Mouse (Mus musculus) cerebellum, adult 18-20 months (tissue): Measurements from ENCODE around the gene Pold3.
"Not testable (repeated sequence)": the region's sequence is repeated elsewhere in the genome, so short reads cannot be mapped to it uniquely, and the experiment has no call there.

Source experiments
- DNase-seq, 2 experiments: peaks; one replicate each; pipeline ENCODE4 v3.0.0; 2021

Gene Pold3

DNA sequence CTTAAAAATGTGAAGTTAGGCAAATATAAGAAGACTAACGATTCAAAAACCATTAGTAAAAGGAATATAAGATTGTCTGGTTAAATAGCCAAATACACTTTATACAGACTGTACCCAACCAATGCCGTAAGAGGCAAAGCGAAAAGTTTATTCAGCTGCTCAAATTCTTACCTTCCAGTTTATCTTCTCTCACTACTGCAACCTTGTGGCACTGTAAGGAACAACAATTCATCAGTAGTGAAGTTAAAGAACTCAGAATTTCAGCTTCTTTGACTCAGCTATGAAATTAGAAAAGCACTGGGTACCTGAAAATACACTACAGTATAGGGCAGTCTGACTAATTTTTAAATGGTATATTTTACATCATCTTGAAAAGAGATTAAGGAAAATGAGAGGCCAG, 13.0 kb downstream of the Pold3 start:
- peak; percentile 20 to 26 for DNase-seq

DNA sequence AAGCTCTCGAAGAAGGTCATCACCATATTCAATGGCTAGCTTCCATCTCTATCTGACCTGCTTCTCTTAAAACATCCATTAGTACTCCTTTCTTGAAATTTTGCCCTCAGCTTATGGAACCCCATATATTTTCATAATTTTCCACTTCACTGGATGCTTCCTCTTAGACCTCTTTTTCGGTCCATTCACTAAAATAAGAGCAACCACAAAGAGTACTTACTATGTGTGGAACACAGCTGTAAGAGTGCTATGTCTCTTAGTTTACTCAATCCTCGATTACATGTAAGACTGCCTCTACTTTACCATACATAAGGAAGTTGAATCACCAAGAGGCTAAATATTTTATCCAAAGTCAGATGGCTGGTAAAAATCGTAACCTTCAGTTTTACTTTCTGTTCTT, 16.7 kb downstream of the Pold3 start:
- DNase-seq: no peak

DNA sequence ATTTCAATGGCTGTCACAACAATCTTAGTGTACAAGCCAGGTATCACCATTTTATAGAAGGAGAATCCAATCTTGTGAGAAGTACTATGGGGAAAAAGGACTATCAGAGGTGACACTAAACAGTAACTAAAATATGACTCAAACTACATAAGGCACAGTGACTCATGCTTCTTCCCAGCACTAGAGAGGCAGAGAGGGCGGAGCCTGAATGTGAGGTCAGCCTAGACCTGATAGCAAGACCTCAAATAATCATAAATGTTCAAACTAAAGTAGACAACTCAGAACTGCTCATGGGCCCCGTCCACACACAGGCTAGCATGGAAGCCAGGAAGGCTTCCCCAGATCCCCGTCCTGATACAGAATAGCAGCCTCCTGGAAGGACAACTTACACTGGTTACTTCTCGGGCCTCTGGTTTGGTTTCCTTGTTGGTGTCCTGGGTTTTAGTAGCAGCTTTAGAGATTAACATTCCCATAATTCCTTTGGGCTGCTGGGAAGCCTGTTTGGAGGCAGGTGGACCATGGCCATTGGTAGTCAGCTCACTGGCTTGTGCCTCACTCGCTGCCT, 21.3 kb downstream of the Pold3 start:
- no peak for DNase-seq

DNA sequence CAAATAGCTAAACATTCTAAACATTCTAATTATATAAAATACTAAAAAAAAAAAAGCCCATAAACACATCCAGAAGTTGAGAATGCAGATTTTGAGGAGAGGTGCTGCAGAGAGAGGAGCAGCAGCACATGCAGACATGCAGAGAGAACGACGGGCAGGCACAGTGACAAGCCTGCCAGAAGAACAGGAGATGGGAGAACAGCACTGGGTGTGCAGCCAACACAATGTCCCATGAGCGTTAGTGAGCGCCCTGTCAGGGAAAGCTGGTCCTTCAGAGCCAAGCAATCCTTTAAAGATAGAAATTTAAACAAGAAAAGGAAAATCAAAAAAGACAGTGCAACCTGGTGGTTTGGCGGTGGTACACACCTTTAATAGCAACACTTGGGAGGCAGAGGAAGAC, 34.5 kb downstream of the Pold3 start:
- DNase-seq: peak in 1 of 2 experiments; percentile 8

DNA sequence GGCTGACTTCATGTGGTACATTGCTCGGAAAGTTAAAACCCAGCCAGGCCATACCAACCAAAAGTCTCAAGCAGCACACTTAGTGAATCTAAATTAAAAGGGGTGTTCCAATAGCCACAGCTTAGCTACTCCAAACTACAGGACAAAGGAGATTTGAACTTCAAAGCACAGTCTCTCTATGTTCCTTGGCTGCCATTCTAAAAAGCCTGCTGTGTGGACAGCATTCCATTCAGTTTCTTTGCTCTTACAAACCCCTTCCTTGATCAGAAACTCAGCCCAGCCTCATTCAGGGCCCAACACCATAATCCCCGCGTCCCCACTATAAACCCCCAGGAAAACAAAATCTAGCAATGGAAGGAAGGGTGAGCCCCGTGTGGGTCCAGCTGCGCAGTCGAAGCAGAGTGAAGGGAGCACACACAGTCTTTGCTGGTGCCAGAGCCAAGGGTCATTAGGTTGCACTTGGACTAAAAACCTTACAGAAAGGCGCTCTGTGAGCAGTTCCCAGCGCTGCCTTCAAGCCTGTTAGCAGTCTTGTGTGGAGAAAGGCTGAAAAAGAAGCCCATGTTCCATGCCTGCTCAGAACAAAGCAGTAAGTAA, 35.1 kb downstream of the Pold3 start:
- no peak for DNase-seq

DNA sequence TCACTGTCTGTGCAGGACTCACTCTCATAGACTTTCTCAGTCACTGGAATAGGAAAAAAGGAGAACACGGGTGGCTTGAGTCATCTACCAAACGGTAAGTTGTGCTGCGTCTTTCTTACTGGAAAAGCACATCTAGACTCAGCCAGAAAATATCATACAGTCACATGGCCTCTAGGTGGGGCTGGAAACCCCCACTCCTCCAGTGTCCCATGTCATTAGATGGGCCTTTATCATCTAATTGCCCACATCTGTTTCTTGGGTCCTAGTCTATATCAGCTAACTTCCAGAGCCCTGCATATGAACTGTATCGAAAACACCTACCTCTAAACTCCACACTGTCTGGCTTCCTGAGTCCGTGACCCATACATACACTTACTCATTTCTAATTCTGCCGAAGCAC, 37.6 kb downstream of the Pold3 start:
- DNase-seq: no peak

DNA sequence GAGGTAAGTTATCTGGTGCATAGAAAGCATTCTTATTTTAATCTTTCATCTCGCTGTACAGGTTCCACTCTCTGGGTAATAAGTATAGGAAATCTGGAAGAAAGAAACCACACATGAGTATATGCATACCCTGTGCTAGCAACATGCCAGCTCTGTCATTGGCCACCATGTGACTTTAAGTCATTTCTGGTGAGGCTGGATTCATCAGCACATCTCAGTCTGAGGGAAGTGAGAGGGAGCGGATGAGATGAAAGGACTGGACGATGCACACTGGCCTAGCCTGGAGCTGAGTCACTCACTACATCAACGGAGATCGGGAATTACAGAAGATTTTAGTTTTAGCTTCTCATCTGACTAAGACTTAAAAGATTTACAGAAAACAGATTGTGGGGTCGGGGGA, 38.5 kb downstream of the Pold3 start:
- no peak for DNase-seq

DNA sequence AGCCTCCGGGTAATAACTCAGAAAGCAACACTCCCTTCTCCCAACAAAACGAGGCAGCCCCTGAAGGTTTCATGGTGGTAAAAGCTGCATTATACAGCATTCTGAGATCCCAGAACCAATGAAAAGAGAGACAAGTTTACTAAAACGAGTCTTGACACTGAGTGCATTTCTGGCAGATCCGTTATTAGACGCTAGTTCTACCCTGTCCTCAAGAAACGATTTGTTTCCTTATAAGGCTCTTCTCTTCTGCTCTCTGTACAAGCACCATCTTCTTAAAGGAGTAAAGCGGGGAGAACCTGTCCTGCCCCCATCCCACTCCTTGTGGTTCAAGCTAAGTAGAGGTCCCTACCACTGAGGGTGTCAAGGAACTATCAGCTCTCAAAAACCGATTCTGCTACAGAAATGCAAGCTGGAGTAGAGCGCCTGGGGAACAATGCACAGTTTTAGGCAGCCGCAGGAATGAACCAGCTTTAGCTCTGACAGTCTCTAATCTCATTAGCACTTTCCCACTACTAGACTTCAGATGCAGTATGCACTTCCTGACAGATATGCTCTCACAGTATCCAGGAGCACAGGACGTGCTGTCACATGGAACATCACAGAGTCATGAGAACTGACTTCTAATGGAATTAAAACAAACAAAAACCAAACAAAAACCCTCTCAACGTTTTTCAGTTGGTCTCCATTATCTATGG, 41.1 kb downstream of the Pold3 start:
- no peak for DNase-seq

DNA sequence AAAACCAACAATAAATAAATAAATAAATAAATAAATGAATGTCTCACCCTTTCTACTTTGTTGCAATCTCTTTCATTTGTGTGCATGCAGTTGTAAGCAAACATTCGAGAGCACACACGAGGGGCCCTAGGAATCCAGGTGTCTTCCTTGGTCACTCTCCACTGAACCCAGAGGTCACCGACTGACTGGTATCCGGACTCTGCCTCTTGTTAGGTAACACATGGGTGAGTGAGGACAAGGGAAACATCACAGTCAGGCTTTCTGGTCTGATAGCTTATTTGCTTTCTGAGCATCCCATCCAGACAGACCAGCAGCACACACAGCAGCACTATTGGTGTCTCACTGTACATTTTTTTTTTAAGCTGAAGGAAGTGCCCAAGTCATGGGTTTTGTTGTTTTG, 44.3 kb downstream of the Pold3 start:
- no peak for DNase-seq

DNA sequence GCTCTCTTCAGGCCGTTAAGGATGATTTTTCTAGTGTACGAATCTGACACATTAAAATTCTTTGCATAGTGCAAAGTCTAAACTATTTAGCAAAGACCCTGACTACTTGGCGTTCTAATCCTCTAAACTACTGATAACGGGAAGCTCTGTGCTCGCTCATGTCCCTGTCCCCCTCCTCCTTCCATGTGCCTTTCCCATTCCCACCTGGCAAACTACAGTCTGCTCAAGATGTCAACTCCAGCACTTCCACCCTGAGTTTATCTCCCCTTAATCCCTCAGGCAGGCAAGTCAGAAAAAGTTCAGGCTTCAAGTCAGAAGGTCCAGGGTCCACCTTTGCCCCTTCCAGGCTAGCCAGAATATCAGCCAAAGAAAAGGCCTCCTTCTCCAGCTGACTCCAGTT, 45.1 kb downstream of the Pold3 start:
- no peak for DNase-seq

DNA sequence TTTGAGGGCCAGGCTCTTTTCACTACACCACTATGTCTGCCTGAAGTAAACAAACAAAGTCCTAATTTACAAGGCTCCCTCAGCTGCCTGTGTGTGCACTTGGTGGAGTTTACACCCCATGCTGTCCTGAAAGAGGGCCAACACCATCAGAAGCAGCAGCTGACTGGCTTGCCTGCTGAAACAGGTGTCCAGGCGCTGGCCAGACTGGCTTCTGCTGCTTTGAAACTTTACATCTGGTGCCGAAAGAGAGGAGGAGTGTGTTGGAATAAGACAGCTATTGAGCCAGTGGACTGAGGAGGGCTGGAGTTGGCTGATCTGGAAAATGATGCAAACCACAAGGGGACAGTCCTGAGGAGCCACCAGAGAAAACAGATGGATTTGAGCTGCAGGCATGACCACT, 47.4 kb downstream of the Pold3 start:
- DNase-seq: no peak

DNA sequence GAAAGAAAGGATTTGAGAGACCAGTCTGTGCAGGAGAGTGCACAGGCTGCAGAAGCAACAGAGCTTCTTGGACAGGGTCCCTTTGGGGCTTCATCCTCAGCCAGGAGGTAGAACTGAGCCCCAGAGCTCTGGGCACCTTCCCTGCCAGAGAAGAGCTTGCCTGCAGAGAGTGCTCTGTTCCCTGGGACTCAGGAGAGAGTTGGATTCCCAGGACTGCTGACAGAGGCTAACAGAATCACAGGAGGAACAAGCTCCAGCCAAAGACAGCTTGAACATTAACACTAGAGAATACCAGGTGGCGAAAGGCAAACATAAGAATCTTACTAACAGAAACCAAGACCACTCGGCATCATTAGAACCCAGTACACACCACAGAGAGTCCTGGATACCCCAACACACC, 68.4 kb downstream of the Pold3 start:
- not testable (repeated sequence) for DNase-seq

DNA sequence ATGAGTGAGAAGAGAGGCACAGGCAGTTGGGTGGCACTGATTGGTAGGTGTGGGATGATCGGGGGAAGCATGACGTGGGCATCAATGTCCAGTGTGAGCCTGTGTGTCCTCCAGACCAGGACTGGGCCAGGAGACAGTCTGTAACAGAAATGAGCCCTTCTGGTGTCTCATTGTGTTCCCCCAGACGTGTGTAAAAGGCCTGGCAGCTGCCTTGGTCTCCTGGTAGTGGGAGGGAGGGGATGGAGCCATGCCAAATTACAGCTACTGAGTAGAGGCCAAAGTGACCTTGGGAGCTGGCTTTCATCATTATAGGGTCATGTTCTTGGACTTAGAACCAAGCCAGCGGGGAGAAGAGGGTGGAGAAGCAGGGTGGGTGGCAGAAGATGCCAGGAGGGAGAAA, 69.5 kb downstream of the Pold3 start:
- no peak for DNase-seq

DNA sequence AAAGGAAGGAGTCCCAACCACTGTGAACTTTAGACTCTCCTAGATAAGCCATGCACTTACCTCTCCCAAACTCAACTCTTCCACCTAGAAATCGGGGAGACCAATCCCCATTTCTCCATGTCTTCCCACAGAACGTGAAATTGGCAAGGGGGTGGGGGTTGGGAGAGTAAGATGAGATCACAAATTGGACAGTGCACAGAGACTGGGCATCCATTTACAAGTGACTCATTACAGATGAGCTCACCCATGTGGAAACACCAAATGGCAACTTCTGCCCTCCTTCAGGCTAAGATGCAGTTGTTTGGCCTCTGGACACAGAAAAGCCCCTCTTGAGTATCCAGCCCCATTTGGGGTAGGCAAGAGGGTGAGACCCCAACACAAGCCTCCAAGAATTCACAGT, 74.9 kb downstream of the Pold3 start:
- DNase-seq: peak in 1 of 2 experiments; percentile 28

DNA sequence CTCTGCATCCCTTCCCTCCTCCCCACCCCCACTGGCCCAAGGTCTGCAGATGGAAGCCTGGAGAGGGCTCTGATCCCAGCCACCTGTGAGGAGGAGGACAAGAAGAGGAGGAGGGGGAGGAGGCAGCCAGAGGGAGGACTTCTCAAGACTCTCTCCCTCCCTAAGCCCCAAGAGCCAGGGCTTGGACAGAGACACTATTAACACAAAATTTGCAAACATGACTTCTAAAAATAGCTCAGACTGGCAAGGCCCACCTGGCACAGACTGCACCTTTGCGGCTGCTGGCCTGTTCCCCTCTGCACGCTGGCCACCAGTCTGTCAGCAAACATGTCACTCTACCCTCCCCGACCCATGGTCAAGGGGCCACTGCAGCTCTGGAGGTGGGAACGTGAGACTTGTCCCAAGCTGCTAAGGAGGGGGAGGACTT, 77.7 kb downstream of the Pold3 start:
- DNase-seq: peak; percentile 17 to 37

DNA sequence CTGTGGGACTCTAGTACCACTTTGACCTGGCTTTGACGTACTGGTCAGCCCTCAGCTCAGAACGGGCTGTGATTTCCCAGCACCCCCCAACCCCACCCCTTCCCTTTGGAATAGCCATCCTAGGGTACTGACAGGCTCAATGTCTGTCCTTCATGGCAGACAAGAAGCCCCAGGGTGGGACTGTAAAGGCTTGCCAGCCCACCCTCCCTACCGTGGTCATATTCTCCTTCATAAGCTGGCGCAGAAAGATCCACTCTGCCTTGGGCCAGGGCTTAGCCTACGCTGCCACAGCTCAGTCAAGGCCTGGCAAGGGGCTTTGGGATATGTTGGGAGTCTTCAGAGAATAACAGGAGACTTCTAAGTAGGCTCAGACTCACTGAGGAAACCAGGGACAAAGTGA, 78.3 kb downstream of the Pold3 start:
- DNase-seq: no peak

DNA sequence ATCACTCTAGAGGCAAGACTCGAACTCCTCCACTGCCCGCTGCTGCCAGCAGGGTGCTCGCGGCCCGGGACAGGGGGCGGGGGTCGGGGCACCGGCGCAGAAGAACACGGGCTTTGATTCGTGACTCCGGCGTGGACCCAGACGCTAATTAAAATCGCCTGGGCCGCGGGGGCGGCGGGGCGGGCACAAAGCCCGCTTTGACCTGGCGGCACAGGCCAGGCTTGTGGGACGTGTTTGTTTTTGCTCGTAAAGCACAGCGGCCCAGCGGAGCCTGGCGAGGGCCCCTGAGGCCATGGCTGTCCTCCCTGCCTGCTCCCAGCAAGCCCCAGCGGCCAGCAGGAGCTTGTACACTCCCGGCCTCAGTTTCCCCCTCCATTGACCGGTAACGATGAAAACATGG, 79.2 kb downstream of the Pold3 start:
- DNase-seq: no peak

DNA sequence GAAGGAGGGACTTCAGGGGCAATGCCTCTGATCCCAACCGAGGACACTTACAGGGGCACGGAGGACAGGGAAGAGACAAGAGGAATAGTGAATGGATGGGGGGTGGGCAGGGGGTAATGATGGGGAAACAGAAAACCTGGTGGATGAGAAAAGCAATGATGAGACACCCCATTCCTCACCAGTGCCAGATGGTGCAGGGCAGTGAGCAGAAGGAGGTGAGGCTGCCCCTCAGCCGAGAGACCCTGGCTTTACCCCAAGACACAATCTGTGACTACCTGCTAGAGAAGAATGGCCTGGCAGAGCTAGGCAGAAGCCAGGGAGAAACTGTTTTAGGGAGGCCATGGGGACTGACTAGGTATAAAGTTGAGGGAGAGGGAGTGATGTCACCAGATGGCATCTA, 84.9 kb downstream of the Pold3 start:
- peak in 1 of 2 experiments; percentile 12 for DNase-seq

DNA sequence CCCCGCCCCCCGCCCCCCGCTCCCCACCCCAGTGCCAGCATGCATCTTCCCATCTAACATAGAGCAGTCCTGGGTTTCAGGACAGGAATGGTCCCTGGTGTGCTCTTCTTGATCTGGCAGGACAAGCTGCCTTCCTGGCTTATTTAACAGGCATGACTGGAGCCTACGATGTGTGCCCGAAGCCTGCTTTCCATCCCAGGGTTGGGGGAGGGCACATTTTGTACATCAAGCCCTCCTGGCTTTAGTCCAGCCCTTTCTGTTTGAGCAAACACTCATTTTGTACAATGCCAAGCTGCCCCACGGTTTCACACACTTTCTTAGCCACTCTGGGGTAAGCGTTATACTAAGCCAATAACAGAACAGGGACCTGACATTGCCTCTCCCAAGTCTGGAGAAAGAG, 85.3 kb downstream of the Pold3 start:
- no peak for DNase-seq

DNA sequence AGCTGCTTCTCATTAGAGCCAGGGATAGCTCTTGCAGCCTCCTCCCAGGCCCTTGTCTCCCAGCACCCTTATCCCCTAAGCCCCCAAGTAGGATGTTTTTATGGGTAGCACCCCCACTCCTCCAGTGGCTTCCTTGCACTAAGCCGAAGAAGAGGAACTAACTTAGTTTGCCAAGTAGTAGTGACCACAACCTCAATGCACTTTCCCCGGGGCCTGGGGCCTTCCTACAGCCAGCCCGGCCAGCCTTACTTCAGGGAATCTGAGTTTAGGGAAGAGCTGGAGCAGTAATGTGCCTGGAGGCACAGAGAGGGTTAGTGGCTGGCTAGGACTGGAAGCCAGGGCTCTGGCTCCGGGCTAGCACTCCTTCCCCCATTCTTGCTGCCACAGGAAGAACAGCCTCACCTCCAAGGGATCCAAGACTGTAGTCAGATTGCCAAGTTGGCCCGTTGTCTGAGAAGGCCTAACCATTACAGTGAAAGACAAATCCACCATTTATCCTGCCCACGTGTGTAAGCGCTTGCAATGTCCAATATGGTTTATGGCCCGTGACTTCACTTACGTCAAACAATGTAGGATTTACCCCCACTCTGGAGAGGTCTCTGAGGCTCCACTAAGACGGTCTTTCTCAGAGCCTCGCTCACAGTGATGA, 86.4 kb downstream of the Pold3 start:
- no peak for DNase-seq

DNA sequence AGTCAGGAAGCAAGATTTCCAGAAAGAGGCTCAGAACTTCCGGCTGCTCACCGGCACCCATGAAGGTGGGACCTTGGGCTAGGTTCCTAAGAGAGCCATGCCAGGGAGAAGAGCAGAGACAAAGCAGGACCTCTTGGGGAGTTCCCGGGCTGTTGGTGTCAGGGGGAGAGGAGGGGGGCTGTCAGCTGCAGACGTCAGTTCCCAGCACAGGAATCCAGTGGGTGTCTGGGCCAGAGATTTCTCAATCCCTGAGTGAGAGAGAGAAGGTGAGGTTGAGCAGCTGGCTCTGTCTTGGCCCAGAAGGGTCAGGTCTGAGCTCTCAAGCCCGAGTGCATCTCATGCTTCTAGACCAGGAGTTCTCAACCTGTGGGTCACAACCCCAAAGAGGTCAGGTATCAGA, 87.7 kb downstream of the Pold3 start:
- DNase-seq: no peak
